Mouse (Mus musculus) erythroblast, adult 5-6 weeks (primary cell): Measurements from ENCODE around the gene Det1. TPM values are rescaled to one million over a fixed set of nuclear protein-coding genes. Genes with fewer than 3 reads are reported as not detected.

Experiments
- ATAC-seq: replicated peaks from 2 replicates; pipeline ENCODE4 v1.8.0; 2016; ENCODE audit warnings: moderate number of reproducible peaks, mild to moderate bottlenecking, moderate TSS enrichment, inconsistent platforms; ENCODE audit not compliant: poor library complexity, low FRiP score, severe bottlenecking
- total RNA-seq, 2 experiments: library from RNA; stranded (forward) in 1 of 2; stranded (reverse) in 1 of 2; fragments of 150-400 nt in 1 of 2; fragments of 200-764, 138-1000 nt in 1 of 2; gene quantifications; 2 replicates each; pipeline versions ENCODE4 v1.2.3 to v1.2.4; 2015 to 2017; ENCODE audit warnings: low replicate concordance in 2 of 2

Det1 gene
- total RNA-seq, 2 experiments from 2014 or later = 6.8 to 7.3 TPM

- ATAC-seq = no peak
These were observed 53.0 kb downstream of the Det1 start for GRCm38 (mm10) chr7:78793895-78794570.

- peak; percentile 90 for ATAC-seq
These were observed 55.5 kb downstream of the Det1 start for GRCm38 (mm10) chr7:78791359-78792222.

- ATAC-seq = no peak
These were observed 59.2 kb downstream of the Det1 start for GRCm38 (mm10) chr7:78787793-78788380.

DNA sequence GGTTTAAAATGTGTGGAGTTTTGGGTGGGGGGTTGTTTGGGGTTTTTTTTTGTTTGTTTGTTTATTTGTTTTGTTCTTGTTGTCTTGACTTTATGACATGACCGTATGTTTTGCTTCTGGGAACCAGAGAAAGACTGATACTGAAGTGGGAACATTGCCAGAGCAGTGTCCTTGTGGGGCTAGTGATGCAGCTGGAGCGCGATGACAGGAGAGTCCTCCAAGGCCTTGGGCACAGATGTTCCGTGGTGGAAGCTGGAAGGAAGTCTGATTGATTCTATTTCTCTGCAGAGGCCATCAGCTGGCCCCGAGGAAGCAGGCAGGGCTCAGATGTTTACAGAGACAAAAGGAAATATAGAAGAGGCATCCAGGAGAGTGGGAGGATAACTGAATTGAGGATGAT is 61.2 kb downstream of the Det1 start:
- no peak for ATAC-seq

DNA sequence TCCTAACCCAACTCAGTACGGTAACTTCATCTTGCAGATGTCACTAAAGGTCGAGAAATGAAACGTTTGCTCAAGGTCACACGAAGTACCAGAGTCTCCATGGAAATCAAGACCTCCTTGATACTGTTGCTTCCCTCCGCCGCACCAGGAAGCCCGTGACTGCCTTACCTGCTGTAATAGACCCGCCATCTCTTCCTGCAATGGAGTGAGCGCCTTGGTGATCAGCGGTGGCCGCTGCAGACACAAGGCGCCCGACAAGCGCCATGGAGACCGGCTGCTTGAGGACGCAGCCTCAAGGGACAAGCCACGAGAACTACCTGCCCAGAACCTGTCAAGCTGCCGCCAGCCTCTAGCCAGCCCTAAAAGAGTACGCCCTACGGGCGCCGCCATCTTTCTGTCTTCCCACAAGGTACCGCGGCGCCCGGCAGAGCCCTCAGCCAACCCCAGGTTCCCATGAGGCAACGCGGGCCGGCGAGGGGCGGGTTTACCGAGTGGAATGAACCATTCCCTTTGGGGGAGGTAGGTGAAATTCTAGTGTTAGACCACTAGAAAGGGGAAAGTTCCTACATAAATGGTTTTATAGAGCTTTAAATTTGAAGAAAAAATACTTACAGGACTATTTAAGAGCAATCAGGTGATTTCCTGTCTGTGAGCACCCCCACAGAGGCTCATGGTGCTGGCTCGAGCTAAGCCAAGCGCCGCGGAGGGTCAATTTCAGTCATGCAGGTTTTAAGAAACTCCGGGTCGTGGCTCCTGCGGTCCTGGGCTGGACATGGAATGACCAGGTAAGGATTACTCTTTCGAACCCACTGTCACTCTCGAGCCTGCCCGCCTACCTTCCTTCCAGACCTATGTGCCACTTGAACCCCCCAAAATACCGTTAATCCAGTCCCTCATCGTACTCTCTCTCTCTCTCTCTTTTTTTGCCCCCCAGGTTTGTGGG is 64.2 kb downstream of the Det1 start, which contains the start of the genes Mrps11 and Mrpl46:
Mrps11 (plus strand) TSS at position 481 of the 943 bp plus-strand sequence.
Mrpl46 (minus strand) TSS at position 893 of the 943 bp plus-strand sequence.
- ATAC-seq = peak; percentile 98

- ATAC-seq = no peak
These were observed 68.3 kb downstream of the Det1 start for GRCm38 (mm10) chr7:78778741-78779140.

Other genes with a start within 250 kb of the Det1 start
- not detected in 2 replicates for gene Ntrk3, start 109.3 kb downstream of the Det1 start, total RNA-seq (2015; ENCODE audit: low replicate concordance)
- gene Ntrk3, start 109.3 kb downstream of the Det1 start, total RNA-seq (2017; ENCODE audit: low replicate concordance) = 0.56 TPM in 1 of 2 replicates, not detected in the other
- 3.3 and 5.2 TPM in 2 replicates for gene Mrps11, start 64.1 kb downstream of the Det1 start, total RNA-seq (2015; ENCODE audit: low replicate concordance)
- 10.3 and 11.4 TPM in 2 replicates for gene Mrps11, start 64.1 kb downstream of the Det1 start, total RNA-seq (2017; ENCODE audit: low replicate concordance)
- gene Mrpl46, start 63.7 kb downstream of the Det1 start, total RNA-seq (2015; ENCODE audit: low replicate concordance) = 12.1 and 14.8 TPM in 2 replicates
- 4.4 and 9.3 TPM in 2 replicates for gene Mrpl46, start 63.7 kb downstream of the Det1 start, total RNA-seq (2017; ENCODE audit: low replicate concordance)
- gene Aen, start 48.6 kb upstream of the Det1 start, total RNA-seq (2015; ENCODE audit: low replicate concordance) = 0.96 and 4.6 TPM in 2 replicates
- 10.0 and 17.6 TPM in 2 replicates for gene Aen, start 48.6 kb upstream of the Det1 start, total RNA-seq (2017; ENCODE audit: low replicate concordance)
- 792 and 830 TPM in 2 replicates for gene Isg20, start 66.2 kb upstream of the Det1 start, total RNA-seq (2015; ENCODE audit: low replicate concordance)
- 550 and 581 TPM in 2 replicates for gene Isg20, start 66.2 kb upstream of the Det1 start, total RNA-seq (2017; ENCODE audit: low replicate concordance)
- not detected in 2 replicates for gene Acan, start 206.2 kb upstream of the Det1 start, total RNA-seq (2015; ENCODE audit: low replicate concordance)
- gene Acan, start 206.2 kb upstream of the Det1 start, total RNA-seq (2017; ENCODE audit: low replicate concordance) = not detected in 2 replicates